Mouse (Mus musculus) left cerebral cortex, adult 9 months (tissue): ENCODE data around the gene Golga2.
"Not testable (repeated sequence)": the region's sequence is repeated elsewhere in the genome, so short reads cannot be mapped to it uniquely, and the experiment has no call there.

ENCODE experiments used
- DNase-seq, 2 experiments: peaks; one replicate each; pipeline ENCODE4 v3.0.0; 2022; ENCODE audit warnings: low spot score in 2 of 2

The Golga2 gene

DNA sequence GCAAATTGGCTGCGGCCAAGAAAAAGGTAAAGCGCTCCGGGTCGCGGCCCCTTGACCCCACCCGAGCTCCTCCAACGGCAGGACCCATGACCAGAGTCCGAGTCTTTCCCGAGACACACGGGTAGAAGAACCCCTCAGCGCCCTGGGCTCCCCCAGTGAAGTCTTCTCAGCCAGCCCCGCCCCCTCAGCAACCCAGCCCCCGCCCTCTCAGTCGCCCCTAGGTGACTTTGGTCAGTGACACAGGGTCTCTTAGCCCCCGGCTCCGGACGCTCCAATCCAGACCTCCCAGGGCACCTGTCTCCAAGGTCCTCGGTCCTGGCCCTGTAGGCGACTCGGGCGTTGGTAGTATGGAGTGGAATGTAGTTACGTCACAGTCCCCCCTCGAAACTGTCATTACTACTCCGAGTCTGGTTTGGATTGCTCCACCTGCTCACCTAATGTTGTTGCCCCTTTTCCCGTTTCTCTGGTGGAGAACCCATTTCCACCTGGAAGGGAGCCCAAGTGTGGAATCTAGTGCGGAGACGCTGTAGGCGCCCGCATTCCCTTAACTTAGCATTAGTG, 1.3 kb downstream of the Golga2 start:
- peak in 1 of 2 experiments; percentile 21 for DNase-seq

DNA sequence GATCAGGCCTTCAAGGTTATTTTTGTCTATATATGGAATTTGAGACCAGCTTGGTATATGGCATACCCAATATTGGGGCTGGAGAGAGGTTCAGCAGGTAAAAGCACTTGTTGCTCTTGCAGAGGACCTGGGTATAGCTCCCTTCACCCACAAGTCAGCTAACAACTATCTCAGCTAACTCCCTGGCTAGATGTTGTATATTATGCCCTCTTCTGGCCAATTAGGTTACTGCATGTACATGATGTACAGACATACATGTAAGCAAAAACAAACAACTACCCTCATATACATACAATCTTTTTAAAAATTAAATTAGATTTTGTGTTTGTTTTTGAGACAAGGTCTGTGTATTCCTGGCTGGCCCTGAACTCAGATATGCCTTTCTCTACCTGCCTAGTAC, 2.4 kb downstream of the Golga2 start:
- DNase-seq = no peak

DNA sequence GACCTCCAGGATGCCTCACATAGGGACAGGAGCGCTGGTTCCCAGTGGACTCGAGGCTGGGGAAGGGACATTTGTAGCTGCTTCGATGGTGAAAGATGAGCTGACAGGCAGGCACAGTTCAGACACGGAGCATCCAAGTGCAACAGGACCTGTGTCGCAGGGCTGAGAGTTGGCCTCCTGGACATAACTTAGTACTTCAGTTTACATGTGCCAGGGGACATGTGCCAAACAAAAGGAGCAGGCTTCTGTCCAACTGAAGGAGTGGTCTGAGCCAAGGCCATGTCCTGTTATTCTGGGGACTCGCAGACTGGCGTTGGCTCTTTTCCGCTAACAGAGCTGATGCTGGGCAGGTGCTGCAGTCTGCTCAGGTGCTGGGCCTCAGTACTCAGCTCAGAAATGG, 7.2 kb downstream of the Golga2 start:
- no peak for DNase-seq

DNA sequence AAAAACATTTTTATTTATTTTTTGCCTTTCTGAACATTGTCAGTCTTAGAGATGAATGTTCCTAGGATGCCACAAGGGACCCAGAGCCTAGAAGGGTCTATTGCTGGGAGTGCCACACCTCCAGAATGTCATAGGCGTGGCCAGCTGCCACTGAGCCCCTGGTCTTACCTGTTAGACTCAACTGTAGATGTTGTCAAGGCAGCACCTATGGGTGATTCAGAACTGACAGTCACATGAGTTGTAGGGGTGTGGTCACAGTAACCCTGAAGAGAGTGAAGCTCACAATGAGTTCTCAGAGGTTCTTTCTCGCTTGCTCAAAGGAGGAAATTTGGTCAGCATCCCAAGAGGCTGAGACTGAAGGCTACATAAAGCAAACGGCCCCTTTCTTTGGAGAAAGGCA, 8.1 kb downstream of the Golga2 start:
- no peak for DNase-seq

DNA sequence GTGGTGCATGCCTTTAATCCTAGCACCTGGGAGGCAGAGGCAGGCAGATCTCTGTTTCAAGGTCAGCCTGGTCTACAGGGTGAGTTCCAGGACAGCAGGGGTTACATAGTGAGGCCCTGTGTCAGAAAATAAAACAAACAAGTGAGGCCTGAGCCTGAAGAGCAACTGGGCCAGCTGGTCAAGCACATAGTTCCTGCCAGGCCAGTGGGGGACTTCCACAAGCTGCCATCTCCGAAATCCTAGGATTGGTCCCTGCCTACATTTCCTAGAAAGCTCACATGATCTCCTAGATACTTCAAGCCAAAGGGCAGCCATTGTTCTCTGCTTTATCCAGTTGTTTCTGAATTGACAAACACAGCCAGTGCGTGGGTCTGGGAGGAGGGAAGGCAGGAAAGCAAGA, 8.7 kb downstream of the Golga2 start:
- DNase-seq = not testable (repeated sequence)

DNA sequence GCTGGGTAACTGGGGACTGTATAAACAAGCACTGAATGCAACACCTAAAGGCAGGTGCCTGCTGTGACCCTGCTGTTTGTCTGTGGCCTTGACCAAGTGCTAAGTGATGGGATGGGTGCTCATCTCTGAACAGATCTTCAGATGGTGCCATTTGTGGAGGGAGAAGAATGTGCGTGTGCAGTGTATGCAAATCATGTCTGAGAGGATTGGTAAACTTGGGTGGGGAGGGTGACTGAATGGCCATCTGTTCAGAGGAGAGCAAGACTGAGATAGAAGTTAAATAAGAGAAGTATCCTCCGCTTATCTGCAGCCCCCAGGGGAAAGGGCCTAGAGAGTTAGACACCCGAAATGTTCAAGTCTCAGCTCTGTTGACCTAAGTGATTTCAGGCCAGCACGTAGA, 12.3 kb downstream of the Golga2 start:
- peak in 1 of 2 experiments; percentile 35 for DNase-seq

DNA sequence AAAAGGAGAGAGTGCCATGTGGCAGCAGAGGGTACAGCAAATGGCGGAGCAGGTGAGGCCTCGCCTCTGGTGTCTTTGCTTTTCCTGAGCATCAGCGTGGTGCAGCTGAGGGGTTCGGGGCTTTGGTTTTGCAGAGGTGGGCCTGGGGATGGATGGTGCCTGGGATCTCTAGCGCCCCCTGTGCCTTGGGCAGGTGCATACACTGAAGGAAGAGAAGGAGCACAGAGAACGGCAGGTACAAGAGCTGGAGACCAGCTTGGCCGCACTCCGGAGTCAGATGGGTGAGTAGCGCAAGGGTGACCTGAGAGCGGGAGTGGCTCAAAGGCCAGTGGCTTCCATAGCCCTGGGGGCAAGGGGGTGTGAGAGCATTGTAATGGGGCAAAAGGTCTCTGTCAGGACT, 15.8 kb downstream of the Golga2 start:
- DNase-seq = no peak

DNA sequence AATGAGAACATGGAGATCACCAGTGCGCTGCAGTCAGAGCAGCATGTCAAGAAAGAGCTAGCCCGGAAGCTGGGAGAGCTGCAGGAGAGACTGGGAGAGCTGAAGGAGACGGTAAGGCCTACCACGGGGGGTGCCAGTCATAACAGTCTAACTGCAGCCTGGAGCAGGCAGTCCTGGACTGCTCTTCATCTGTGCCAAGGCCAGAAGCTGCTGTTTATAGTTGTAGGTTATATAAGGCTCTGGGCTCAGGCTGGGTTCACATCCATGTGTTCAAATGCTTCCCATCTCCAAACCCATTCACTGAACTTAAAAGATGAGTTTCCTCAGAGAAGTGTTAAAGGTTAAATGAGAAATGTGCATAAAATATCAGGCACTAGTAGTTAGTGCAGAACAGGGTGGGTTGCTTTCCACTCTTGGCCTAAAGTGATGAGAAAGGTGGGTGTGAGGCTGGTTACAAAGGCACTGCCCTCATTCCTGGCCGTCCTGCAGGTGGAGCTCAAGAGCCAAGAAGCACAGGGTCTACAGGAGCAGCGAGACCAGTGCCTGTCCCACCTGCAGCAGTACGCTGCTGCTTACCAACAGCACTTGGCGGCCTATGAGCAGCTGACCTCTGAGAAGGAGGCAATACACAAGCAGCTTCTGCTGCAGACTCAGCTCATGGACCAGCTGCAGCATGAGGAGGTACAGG, 17.1 kb downstream of the Golga2 start:
- DNase-seq = peak in 1 of 2 experiments; percentile 76

DNA sequence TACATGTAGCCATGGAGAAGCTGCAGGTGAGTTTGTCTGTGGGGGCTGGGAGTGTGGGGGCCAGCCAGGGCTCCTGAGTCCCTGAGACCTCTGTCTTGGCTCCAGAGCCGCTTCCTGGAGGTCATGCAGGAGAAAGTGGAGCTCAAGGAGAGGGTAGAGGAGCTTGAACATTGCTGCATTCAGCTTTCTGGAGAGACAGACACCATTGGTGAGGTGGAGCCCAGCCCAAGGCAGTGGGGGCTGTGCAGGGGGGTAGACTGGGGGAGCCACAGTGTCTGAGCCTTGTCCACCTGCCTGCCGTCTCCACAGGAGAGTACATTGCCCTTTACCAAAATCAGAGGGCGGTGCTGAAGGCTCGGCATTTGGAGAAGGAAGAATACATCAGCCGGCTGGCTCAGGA, 18.5 kb downstream of the Golga2 start:
- no peak for DNase-seq

DNA sequence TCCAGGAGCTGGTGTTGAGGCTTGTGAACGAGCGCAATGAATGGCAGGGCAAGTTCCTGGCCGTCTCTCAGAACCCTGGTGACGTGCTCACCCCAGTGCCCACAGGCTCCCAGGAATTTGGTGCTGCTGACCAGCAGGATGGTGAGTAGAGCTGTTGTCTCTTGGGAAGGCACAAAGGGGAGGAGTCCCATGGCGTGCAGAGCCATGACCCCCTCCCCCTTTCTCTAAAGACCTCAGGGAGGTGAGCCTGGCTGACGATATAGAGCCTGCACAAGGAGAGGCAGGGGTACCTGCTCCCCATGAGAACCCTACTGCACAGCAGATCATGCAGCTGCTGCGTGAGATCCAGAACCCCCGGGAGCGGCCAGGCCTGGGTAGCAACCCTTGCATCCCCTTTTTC, 19.0 kb downstream of the Golga2 start:
- DNase-seq = no peak

DNA sequence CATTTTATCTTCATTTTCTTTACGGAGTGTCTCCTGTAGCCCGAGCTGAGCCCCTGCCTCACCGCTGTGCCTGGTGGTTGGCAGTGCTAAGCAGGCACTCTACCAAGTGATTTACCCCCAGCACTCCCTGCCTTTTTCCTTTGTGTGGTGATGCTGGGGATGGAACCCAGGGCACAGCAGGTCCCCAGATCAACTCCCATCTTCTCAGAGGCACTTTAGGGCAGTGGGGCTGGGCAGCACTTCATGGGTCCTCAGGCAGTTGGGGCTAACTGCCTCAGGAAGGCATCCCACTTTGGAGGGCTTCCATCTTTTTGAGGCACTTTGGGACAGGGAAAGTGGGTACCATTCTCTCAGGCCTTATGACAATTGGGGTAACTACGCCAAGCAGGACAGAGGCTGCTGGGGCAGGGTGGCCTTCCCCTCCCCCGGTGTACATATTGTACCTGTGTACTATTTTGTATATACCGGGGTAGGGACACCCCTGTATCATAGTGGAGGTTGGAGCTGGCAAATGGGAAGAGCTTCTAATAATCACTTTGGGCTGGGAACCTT, 20.1 kb downstream of the Golga2 start:
- no peak for DNase-seq

DNA sequence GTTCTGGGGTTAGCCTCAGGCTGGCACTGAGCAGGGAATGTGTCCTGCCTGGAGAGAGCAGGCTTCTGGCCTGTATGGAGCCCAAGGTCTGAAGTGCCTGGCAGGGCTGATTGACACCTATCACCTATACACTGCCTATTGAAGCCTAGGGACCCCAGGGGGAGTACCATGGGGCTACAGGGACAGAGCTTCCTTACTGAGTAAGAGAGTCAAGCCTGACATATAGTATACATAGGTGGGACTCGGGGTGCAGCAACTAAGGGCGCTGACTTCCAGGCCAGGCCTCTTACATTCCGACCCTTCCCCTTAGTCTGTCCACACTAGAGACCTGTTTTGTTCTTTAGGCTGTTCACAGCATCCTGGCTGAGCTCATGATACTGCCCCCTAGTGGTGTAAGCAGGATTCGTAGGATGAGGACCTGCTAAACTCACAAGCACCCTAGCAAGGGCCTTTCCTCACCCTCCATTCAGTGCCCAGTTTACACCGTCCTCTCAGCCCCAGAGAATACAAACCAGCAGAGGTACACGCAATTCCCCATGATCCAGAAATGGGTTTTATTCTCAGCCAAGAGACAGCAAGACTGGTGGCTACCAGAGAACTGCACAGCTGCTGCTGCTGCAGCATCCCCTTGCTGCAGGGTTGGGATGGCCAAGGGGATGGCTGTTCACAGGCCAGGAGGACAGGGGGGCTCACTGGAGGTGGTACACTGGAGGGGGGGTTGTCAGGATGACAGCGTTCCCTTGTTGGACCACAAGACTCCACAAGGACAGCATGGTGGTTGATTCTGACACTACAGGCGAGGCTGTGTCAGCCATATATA, 21.0 kb downstream of the Golga2 start:
- DNase-seq = peak in 1 of 2 experiments; percentile 84

DNA sequence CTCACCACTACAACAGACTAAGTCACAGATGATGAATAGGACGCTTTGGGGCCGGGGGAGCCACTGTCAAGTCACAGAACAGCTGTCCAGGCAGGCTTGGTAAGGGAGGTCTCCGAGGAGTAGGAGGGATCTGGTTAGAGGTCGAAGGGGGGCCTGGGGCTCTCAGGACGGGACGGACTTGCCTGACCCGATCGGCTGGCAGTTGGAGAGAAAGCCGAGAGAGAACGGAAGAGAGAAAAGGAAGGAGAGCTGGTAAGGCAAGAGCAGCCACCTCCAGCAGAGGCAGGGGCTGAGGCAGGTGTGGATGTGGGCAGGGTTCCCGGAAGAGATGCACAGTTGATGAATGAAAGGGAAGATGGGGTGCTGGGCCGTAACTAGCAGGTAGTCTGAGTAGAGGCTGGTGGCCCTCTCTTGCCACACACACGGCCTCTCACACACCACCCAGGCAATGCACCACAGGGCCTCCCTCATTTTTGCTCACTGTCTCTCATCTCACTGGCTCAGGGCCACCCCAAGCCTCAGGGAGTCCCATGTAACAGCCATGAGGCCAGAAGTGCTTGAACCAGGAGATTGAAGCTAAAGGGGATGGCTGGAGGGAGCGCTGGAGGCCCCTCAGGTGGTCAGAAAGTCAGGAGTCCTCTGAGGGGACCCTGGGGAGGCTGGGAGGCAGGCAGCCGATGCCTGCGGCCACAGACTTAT, 21.8 kb downstream of the Golga2 start:
- DNase-seq = no peak

DNA sequence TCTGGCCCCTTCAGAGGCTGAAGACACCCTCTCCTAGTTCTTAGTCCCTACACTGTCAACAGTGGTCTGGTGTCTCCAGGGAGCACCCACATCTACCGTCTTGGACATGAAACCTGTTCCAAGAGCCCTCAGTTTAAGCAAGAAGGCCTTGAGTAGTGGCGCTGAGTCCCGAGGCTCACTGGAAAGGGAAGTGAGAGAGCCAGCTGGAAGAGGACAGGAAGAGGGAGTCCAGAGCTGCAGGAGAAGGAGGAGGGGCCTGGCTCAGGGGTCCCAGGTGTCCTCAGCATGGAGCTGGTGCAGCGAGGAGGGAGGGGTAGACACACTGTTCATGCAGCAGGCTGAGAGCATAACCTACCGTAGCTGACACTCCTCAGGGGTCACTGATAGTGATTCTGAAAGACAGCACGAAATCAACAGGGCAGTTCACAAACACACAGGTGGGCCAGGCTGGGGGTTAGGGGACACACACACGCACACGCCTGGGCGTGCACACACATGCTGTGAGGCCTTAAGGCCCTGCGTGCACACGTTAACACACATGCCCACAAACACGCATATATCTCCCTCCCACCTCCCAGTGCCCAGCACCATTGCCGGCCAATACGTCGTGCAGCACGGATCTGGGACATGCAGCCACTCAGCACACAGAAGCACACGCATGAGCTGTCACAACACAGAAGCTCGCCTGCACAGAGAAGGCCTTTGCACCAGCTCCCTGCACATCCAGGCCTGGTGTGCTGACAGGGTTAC, 23.1 kb downstream of the Golga2 start:
- DNase-seq = no peak

DNA sequence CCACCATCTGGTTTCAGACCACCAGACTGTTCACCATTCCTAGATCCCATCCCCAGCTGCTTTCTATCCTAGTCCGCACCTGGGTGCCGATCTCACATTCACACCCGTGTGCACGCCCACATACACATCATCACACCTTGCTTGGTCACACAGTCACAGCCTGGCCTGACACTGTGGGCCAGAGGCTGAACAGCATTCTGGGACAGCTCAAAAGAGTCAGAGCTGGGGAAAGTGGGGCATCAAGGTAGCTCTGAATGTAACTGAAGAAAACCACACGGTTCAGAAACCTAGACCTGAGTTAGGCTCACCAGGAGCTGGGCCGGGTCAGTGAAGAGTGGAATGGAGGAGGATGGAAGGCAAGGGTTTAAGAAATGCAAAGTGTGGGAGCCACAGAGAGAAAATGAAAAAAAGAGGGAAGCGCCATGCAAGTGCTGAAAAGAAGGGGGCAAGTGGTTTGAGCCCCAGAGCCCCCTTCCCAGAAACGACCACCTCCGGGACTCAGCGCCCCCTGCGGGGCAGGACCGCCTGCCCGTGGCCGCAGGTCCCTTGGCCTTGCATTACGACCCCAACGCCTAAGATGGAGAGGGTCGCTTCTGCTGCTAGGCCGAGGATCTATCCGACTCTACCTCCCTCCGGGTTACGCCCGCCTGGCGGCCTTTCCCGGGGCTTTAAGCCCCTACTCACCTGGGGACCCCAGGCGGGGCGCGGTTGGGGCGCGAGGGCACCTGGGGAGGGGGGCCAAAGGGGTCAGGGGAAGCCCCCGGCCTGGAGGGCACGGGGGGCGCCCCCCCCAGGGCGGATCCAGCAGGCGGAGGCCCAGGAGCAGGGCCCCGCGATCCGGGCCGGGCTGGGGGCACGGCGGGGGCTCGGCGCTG, 24.5 kb downstream of the Golga2 start:
- no peak for DNase-seq

DNA sequence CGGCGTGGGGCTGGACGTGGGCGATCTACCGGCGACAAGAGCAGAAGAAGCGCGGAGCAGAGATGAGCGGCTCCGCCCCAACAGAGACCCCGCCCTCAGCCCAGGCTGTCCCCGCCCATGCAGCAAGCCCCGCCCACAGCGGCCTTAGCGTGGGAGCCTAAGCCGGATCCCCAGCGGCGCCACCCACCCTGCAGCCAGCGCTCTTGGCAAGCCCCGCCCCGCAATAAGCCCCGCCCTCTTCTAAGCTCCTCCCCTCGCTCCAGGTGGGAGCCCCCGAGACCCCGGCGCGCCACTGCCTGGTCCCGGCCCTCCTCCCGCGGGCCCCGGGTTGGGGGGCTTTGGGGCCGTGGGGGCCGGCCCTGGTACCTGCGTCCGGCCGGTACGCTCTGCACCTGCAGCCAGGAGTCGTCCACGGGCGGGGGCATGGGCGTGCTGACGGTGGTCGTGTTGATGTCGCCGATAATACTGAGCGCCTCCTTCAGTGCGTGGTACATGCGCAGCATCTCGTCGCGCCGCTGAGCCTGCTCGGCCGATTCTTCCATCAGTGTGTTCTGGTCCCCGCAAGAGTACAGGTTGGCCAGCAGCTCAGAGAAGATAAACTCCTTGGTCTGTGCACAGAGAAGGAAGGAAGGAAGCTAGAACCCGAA, 25.3 kb downstream of the Golga2 start:
- no peak for DNase-seq

DNA sequence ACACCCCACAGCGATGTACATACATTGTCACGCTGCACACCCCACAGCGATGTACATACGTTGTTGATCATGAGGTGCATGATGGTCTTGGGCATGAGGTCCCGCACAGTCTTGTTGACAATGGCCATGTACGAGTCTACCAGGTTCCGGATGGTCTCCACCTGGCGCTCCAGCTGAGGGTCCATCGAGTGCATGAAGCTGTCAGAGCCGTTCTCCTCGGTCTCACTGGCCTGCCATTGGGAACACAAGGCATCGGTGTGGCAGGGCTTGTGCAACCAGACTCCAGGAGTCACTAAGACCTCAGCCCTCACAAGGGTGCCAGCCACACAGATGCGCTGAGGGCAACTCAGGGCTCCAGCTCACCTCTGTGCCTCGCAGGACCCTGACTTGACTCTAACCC, 27.6 kb downstream of the Golga2 start:
- no peak for DNase-seq

DNA sequence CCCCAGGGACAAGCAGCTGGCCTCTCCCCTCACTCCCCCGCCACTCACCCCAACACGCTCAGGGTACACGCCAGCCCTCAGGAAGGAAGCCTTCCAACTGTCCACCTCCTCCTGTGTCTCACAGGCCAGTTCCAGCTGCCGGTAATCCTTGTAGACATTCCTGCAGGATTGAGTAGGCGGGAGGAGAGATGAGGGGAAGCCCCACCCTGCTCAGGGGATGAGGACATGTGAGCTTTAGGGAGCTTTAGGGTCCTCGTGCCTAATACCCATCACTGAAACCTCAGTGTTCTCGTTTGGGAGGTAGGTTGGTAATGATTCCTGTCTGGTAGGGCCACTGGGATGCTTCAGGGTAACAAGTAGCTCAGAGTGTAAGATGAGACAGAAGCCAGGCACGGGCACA, 28.6 kb downstream of the Golga2 start:
- DNase-seq = no peak

DNA sequence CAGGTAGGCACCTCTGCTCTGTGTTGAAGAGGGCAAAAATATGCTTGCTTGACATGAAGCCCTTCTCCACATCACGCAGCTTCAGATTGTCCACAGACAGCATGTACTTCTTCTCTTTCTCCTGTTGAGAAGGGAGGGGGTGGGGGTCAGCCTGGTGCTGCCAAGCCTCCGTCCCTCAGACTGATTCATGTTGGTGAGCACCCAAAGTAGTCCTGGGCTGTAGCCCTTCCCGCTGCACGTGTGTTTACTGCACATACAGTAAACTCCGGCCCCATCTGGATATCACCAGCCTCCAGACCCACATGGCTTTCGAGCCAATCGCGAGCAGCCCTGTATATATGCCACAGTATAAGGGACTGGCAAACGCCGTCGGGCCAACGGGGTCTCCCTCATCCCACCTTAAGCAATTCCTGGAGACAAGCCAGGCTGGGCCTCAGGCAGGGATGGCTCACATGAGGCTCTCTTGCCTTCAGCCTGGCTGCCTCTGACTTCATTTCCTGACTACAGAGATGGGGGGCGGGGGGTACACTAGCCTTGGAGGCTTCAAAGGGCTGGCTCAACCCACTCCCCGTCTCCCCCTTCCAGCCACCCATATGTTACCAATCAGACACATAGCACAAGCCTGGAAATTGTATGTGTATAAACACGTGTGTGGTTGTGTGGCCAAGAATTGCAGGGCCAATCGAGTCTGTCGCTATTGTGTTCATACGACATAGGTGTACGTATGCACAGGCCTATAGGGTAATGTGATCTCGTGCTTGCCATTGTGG, 29.9 kb downstream of the Golga2 start:
- DNase-seq = no peak
